Mouse (Mus musculus) heart, embryonic 11.5 days (tissue): ENCODE measurements around the gene L3mbtl3. TPM values are rescaled to one million over a fixed set of nuclear protein-coding genes. Genes with fewer than 3 reads are reported as not detected.

Source experiments
- ATAC-seq: fragments of 200-750 bp; cut with Nextera tagmentation; replicated peaks from 2 replicates; pipeline ENCODE4 v1.8.0; 2017; ENCODE audit warnings: moderate library complexity; ENCODE audit not compliant: insufficient number of reproducible peaks, low FRiP score, low TSS enrichment
- H3K27ac ChIP-seq: fragments of 300-500 bp; sonication (generic); 2 replicates; pipeline ENCODE4 v1.5.1; 2014; ENCODE audit warnings: mild to moderate bottlenecking, low read depth, low read length
- H3K27me3 ChIP-seq: fragments of 300-500 bp; sonication (generic); 2 replicates; pipeline ENCODE4 v1.6.1; 2014; ENCODE audit warnings: mild to moderate bottlenecking, low read length, mixed read lengths; ENCODE audit not compliant: control insufficient read depth, insufficient read depth
- H3K36me3 ChIP-seq: fragments of 300-500 bp; sonication (generic); 2 replicates; pipeline ENCODE4 v1.6.1; 2014; ENCODE audit warnings: mild to moderate bottlenecking, low read length, moderate library complexity, mixed read lengths; ENCODE audit not compliant: control insufficient read depth, insufficient read depth
- H3K4me1 ChIP-seq: fragments of 300-500 bp; sonication (generic); 2 replicates; pipeline ENCODE4 v1.6.1; 2014; ENCODE audit warnings: low read length; ENCODE audit not compliant: control insufficient read depth, insufficient read depth
- H3K4me2 ChIP-seq: fragments of 300-500 bp; sonication (generic); 2 replicates; pipeline ENCODE4 v1.6.1; 2014; ENCODE audit warnings: mild to moderate bottlenecking, moderate library complexity
- H3K4me3 ChIP-seq: fragments of 300-500 bp; sonication (generic); 2 replicates; pipeline ENCODE4 v1.5.1; 2014; ENCODE audit warnings: low read depth, low read length
- H3K9ac ChIP-seq: fragments of 300-500 bp; sonication (generic); 2 replicates; pipeline ENCODE4 v1.6.1; 2014; ENCODE audit warnings: mild to moderate bottlenecking, low read depth, low read length, moderate library complexity
- H3K9me3 ChIP-seq: fragments of 300-500 bp; sonication (generic); replicated peaks from 2 replicates; pipeline ENCODE4 v1.6.1; 2016; ENCODE audit warnings: low read length; ENCODE audit not compliant: control insufficient read depth
- WGBS: fragments of 180-500 bp; shearing (Covaris S2); extraction: QIAGEN DNeasy Blood & Tissue Kit; methylation state at CpG from one replicate; pipeline ENCODE4 v1.1.7; 2014; ENCODE audit not compliant: insufficient replicate concordance; 5-methylcytosine and 5-hydroxymethylcytosine counted together
- polyA plus RNA-seq: library from polyadenylated mRNA; unstranded; fragments of >200 nt; fragmentation: Nextera tagmentation; extraction: Ambion mirVana; gene quantifications from 2 replicates; pipeline ENCODE4 v1.2.1, GENCODE M21; 2014

The L3mbtl3 gene
- polyA plus RNA-seq, 1 experiment from 2014 or later, result 11.4 TPM

DNA sequence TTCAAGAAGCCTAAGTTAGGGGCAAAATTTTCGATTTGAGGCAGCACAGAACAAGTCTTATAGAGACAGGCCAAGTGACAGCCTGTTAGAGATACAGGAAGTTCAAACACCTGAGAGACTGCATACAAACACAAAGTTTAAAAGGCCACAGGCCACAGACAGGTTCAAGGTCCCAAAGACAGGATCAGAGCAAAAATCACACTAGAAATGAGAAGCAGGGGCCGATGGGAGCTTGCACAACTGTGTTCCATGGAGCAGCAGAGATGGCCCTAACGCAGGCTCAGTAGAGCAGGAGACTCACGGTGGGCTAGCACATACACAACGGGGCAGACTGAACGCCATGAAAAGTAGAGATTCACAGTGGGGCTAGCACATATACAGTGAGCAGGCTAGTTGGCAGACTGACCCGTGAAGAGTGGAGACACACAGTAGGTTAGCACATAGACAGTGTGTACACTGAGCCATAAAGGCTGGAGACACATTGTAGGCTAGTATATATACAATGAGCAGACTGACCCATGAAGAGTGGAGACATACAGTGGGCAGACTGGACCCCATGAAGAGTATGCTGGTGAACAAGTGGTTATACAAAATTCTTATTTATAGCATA lies 24.5 kb downstream of the L3mbtl3 start:
- no peak overlapping the region for H3K9ac ChIP-seq
- H3K9me3 ChIP-seq, result no peaks in the 10 kb centered on the region
- no peaks in the 10 kb centered on the region; the same call in 1 of the 2 replicates for H3K36me3 ChIP-seq
- no peaks in the 10 kb centered on the region for H3K27me3 ChIP-seq
- ATAC-seq, result no peak
- WGBS, result 80% methylated on average over 7 of the region's 7 CpGs
- H3K27ac ChIP-seq, result no peak overlapping the region
- H3K4me3 ChIP-seq, result no peak overlapping the region
- no peak overlapping the region for H3K4me2 ChIP-seq
- H3K4me1 ChIP-seq, result no peaks in the 10 kb centered on the region

DNA sequence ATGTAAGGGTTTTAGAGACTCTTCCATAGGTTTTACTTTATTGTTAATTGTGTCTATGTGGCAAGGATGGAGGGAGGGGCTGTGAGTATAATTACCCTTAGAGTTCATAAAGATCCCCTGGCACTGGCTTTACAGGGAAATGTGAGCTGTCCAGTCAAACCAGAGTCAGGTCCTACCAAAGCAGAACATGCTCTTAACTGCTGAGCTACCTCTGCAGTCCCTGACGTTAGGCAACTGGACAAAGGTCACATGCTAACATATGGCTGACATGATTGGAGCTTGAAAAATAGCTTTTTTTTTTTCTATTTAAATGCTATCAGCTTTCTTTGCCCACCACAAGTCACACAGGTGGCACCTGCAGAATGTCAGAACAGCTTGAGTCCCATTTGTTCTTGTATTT lies 25.6 kb downstream of the L3mbtl3 start:
- no peaks in the 10 kb centered on the region for H3K4me1 ChIP-seq
- no peaks in the 10 kb centered on the region for H3K9me3 ChIP-seq
- H3K4me2 ChIP-seq, result no peak overlapping the region
- no peaks in the 10 kb centered on the region; the same call in 1 of the 2 replicates for H3K36me3 ChIP-seq
- no peak overlapping the region for H3K4me3 ChIP-seq
- no peak for ATAC-seq
- no peaks in the 10 kb centered on the region for H3K27me3 ChIP-seq
- 58% methylated on average over 1 of the region's 1 CpGs for WGBS
- H3K9ac ChIP-seq, result no peak overlapping the region
- no peak overlapping the region for H3K27ac ChIP-seq

DNA sequence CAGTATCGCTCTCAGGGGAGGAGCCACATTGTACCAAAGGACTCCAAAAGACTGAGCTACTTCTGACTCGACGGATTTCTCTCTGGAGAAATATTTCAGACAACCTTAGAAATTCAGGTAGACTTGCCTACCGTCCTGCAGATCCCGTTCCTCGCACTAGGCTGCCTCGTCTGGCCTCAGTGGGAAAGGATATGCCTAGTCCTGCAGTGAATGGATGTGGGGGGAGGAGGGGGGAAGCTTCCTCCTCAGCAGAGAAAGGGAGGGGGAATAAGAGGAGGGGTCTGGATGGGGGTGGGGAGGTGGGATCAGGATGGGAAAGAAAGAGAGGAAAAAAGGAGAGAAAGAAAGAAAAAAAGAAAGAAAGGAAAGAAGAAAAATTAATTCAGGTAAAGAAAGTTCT lies 28.2 kb downstream of the L3mbtl3 start:
- Histone ChIP-seq H3K4me2 (no peak overlapping the region), H3K4me3 (no peak overlapping the region), H3K27me3 (no peaks in the 10 kb centered on the region), H3K36me3 (peaks cover 4% of the 10 kb centered on the region), H3K9me3 (no peaks in the 10 kb centered on the region), H3K4me1 (no peaks in the 10 kb centered on the region), H3K27ac (no peak overlapping the region), H3K9ac (no peak overlapping the region)
- no peak for ATAC-seq
- WGBS, result 43% methylated on average over 7 of the region's 7 CpGs

DNA sequence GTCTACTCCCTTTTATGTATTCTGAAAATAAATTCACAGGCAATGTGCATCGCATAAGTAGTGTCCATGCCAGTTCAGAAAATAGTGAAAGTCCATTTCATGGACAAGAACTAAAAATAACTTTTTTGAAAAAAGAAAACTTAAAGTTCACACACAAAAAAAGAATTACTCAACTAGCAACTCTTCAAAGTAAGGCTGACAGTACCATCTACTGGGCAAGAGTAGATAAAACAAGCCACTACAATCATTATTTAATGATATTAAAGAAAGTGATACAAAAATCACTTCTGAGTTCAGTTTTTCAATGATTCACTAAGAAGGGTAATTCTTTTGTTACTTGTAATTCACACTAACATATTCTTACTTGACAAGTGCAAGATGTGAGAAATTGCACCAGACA lies 29.9 kb downstream of the L3mbtl3 start:
- Histone ChIP-seq H3K36me3 (peaks cover 4% of the 10 kb centered on the region), H3K4me1 (no peaks in the 10 kb centered on the region), H3K27me3 (no peaks in the 10 kb centered on the region), H3K27ac (no peak overlapping the region), H3K4me3 (no peak overlapping the region), H3K9ac (no peak overlapping the region), H3K9me3 (no peaks in the 10 kb centered on the region), H3K4me2 (no peak overlapping the region)
- 96% methylated on average over 1 of the region's 1 CpGs for WGBS
- ATAC-seq, result no peak

DNA sequence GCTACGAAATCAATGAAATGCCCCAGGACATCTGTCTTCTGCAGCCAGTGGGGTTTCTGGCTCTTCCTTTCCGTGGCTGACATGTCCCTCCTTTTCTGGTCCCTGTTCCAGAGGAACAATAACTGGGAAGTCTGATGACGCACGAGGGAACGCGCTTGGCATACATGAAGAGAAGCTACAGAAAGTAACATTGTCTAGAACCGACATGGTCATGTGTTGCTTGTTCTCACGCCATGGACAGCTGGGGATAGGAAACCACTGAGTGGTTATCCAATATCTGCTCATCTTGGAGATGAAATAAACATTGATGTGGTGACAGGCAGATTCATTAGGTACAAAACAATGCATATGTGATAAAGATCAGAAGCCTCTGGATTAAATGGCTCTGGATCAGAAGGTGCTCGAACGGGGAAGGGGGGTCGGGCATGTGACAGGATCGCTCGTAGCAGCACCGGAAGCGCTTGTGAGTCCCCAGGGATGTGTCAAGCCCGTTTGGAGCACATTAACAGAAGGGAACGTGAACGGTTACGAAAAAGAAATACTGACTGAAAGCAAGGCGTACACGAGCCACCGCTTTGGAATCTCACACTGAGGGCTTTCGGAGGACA lies 37.8 kb downstream of the L3mbtl3 start:
- H3K27me3 ChIP-seq, result no peaks in the 10 kb centered on the region
- no peak for ATAC-seq
- peaks cover 6% of the 10 kb centered on the region for H3K36me3 ChIP-seq
- no peak overlapping the region for H3K4me2 ChIP-seq
- no peak overlapping the region for H3K27ac ChIP-seq
- H3K4me1 ChIP-seq, result no peaks in the 10 kb centered on the region
- H3K4me3 ChIP-seq, result no peak overlapping the region
- H3K9me3 ChIP-seq, result no peaks in the 10 kb centered on the region
- H3K9ac ChIP-seq, result no peak overlapping the region
- WGBS, result 90% methylated on average over 23 of the region's 23 CpGs

DNA sequence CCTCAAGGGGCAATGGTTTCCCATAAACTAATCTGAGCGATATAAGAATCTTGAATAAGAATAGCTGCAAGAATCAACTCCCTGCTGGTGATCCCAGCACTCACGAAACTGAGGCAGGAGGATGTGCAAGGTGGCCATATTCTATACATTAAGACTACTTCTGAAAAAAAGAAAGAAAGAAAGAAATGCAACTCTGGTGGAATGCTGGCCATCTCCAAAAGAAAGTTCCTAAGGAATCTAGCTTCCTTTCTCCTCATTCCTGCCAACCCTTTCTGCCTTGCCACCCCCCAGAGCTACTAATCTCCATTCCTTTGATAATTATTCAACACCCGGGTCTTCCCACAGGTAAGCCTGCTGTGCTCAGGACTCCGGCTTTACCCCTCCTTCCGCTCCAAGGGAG lies 41.8 kb downstream of the L3mbtl3 start:
- H3K9ac ChIP-seq, result no peak overlapping the region
- H3K27ac ChIP-seq, result no peak overlapping the region
- no peaks in the 10 kb centered on the region for H3K27me3 ChIP-seq
- no peak overlapping the region for H3K4me2 ChIP-seq
- no peaks in the 10 kb centered on the region for H3K4me1 ChIP-seq
- peaks cover 6% of the 10 kb centered on the region for H3K36me3 ChIP-seq
- no peaks in the 10 kb centered on the region for H3K9me3 ChIP-seq
- WGBS, result 52% methylated on average over 5 of the region's 5 CpGs
- ATAC-seq, result no peak
- no peak overlapping the region for H3K4me3 ChIP-seq

DNA sequence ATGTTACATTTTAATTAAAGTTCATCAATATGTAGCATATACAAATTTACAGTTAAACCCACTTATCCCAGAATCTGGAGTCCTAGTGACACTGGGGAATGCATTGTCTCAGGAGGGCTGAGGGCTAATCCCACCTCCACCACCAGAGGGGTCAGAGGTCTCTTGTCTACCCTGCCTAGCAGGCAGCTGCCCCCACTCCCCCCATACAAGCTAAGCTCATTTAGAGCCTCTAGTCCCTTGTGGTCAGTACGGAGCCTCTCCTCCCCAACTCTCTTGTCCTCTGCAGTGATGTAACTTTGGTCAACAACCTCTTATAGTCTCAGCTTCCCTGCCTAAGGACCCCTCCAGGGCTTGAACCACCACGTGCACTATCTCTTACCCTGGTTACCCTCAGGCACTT lies 43.0 kb downstream of the L3mbtl3 start:
- H3K36me3 ChIP-seq, result peaks cover 2% of the 10 kb centered on the region
- WGBS, result 42% methylated on average over 2 of the region's 2 CpGs
- ATAC-seq, result no peak

DNA sequence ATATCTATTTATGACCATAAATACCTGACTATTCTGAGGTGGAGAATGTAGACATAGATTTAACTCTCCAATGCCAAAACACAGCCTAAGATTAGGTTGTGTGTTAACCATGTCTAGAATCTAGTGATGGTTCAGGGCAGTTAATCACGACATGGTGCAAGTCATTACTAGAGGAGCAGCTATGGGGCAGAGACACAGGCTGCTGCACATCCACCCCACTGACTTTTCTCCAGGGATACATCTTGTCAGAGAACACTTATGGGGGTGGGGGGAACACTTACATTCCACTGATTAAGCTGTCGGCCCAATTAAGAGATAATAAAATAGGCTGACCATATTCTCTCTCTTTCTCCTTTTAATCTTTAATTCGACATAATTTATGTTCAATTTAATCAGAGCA lies 46.9 kb downstream of the L3mbtl3 start:
- H3K27me3 ChIP-seq, result no peaks in the 10 kb centered on the region
- H3K4me2 ChIP-seq, result no peak overlapping the region
- no peak for ATAC-seq
- no peaks in the 10 kb centered on the region for H3K9me3 ChIP-seq
- H3K9ac ChIP-seq, result no peak overlapping the region
- H3K27ac ChIP-seq, result no peak overlapping the region
- WGBS, result 56% methylated on average over 3 of the region's 3 CpGs
- H3K4me3 ChIP-seq, result no peak overlapping the region
- H3K4me1 ChIP-seq, result no peaks in the 10 kb centered on the region
- peaks cover 5% of the 10 kb centered on the region; the same call in 1 of the 2 replicates for H3K36me3 ChIP-seq

More for the DNA sequence above, 43.0 kb downstream of the L3mbtl3 start:
- Histone ChIP-seq H3K27ac (no peak overlapping the region), H3K4me1 (no peaks in the 10 kb centered on the region), H3K4me3 (no peak overlapping the region), H3K27me3 (no peaks in the 10 kb centered on the region), H3K4me2 (no peak overlapping the region), H3K9ac (no peak overlapping the region), H3K9me3 (no peaks in the 10 kb centered on the region)
